Mouse (Mus musculus) retina, postnatal 1 day (tissue): ENCODE results near the gene Rhob.
A peak's percentile ranks its signal among the peaks of the same experiment; 100 is the strongest.
"Not testable (repeated sequence)": the region's sequence is repeated elsewhere in the genome, so short reads cannot be mapped to it uniquely, and the experiment has no call there.

ENCODE experiments used
- DNase-seq: peaks from one replicate; pipeline ENCODE4 v3.0.0-alpha.2; 2012

The Rhob gene

DNA sequence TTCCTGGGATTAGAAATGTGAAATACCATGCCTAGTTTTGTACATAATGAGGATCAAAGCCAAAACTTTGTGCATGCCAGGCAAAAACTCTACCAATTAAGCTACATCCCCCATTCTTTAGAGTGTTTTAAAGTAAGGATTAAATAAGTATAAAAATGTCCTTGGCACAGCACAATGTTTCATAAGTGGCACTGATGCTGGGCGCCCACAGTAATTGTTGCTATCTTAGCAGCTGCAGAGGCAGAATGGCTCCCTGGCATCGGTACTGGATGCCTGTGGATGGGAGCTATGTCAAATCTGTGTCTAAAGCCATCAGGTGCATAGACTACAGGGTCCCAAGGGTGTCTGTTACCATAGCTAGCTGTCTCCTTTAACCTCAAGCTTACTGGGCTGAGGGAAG, 28.8 kb downstream of the Rhob start:
- no peak for DNase-seq

DNA sequence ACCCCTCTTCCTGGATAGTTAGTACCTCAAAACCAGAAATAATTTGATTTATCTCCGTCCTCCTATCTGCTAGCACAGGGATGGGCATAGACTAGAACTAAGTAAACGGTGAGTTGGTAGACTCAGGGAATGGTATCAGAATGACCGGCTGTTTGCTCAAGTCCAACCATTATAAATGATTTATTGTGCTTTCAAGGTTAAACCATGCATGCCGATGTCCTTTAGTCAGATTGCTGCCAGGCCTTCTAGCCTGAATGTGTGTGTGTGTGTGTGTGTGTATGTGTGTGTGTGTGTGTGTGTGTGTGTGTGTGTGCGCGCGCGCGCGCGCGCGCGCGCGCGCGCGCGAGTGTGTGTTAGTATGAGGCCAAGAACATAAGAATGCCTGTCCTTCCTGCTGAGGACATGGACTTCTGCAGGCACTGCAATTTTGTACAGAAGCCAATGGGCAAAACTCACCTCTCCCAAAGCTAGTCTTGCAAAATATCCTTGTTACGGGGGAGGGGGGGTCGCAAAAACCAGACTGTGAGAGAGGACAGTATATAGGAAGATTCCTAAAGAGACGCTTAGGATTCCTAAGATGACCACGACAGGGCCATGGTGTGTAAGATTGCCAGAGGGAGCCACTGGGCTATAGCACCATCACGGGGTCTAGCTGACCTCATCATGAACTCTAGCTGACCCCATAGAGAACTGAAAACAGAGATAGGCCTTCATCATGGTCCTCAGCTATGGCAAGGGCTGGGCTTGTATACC, 29.9 kb downstream of the Rhob start:
- no peak for DNase-seq

DNA sequence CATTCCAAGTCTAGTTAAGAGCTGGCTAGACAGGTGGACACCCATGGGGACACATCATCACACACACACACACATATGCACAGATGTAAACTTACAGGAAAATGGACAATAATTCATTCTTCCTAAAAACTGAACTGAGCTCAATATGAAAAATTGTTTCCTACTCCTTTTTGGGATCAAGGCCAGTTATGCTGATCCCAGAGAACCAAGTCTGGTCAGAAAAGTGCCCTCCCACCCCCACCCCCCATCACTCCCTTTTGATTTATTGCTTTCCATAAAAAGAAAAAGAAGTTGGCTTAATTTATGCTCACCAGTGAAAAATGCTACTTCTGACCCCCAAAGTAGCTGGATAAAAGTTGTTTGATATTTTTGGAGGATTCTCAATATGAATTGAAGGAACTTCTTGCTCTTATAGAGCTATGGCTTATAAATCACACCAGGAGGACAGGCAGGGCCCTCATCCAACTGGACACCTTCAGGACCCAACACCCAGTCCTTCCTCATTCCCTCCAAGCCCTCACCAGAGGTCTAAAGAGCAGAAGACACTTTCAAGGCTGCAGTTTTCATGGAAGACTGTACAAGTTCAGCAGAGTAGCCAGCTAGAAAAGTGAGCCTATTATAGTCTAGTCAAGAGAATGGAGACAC, 31.5 kb downstream of the Rhob start:
- DNase-seq: no peak

DNA sequence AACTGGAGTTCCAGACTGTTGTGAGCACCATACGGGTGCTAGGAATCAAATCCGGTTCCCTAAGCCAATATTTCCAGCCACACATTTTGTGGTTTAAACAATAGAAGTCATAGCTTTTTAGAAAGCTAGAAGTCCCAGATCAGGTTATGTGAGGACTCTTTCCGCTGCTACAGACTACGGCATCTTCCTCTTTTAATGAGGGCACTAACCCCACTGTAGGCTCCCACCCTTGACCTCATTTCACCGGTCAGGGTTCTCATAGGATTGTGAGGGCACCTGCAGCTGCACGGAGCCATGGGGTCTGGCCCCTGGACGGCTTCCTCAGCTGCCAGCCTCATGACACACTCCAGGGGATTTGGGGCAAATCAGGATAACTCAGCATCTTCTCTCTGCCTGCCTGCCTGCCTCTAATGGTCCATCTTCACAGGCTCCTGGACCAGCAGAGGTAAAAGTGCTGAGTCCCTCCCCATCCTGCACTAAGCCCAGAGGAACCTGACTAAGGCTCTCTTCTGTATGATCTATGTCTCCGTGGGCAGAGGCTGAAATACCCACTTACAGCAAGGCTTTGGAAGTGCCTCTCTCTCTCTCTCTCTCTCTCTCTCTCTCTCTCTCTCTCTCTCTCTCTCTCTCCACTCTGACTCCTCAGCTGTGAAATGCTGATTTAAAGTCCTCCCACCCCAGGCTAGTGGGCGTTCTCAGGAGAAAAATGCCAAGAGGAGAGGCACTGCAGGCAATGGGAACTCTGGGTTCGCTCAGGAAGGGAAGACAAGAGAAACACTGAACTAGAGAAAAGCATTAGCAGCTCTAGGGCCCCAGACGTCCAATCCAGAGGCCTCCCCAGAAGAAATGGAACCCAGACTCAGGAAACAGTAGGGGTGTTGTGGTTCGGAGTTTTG, 32.5 kb downstream of the Rhob start:
- DNase-seq: peak; percentile 40

DNA sequence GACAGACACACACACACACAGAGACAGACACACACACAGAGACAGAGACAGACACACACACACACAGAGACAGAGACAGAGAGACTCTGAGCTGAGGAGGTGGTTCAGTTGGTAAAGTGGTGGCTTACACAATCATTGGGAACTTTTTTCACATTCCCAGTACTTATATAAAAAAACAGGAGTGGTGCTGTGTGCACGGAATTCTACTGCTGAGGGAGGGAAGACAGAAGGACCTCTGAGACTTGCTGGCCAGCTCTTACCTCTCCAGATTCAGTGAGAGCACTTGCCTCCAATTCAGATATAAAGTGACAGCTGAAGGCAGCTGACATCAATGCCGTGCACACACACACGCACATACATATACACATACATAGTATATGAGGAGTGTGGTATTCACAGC, 34.1 kb downstream of the Rhob start:
- no peak for DNase-seq

DNA sequence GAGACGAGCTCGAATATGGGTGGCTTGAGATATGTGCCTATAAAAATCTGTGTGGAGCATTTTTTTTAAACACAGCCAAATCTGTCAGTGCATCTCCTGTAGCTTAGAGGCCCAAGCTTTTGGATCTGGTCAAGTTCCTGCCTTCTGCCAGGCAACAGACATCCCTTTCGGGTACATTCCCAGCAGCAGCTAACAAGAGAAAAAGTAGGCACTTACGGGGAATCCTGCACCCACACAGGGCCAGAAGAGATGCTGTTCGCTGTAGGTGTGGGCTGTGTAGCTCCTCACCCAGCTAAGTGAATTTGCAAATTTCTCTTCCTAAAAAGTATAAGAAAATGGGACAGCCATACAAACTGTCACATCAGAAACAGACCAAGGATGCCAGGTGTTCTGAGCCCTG, 34.8 kb downstream of the Rhob start:
- no peak for DNase-seq

DNA sequence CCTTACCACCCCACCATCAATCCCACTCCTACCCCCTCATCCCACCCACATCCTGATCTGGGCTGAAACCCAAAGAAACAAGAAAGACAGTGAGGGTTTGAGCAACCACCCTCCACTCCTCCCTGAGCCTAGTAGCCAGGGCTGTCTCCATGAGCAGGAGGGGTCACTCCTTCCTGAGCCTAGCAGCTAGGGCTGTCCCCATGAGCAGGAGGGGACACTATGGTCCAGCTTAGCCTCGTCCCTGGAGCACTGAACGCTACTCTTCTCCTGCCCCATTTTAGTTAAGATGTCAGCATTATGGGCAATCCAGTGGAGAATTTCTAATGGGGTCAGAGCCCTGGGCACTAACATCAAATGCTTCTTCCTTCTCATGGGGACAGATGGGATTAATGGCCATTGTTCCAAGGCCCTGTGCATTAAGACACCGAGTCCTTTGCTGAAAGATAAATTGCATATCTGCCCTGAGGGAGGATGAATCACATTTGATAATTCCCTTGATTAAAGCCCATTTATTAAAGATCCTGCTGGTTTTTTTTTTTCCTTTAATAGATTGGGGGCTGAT, 36.1 kb downstream of the Rhob start:
- peak; percentile 58 for DNase-seq

DNA sequence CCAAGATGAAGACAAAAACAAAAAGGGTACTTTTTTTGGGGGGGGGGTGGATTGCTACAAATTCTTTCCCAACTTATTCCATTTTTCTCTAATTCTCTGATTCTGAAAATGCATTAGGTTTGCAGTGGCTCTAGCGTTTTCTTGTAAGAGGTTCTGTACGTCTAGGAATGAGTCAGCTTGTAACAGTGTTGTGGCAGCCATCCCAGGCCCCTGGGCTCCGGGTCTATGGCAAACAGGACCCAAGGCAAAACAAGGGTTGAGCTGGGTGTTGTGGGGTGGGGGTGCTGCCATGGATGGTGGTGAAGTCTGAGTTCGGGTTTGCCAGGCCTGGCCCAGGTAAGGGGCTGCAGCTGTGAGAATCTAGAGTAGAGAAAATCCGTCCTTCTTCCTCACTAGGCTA, 37.3 kb downstream of the Rhob start:
- no peak for DNase-seq

DNA sequence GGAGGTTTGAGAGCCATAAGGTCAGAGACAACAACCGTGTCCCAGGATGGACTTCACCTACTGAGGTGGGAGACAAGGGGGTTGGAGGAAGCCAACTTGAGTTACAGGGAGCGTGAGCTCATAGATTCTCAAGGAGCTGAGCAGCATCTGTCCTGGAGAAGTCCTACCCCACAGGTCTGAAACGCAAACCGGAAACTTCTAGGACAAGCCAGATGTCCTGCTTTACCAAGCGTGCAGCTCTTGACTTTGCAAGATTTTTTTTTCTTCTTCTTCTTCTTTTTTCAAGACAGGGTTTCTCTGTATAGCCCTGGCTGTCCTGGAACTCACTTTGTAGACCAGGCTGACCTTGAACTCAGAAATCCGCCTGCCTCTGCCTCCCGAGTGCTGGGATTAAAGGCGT, 38.2 kb downstream of the Rhob start:
- DNase-seq: not testable (repeated sequence)

DNA sequence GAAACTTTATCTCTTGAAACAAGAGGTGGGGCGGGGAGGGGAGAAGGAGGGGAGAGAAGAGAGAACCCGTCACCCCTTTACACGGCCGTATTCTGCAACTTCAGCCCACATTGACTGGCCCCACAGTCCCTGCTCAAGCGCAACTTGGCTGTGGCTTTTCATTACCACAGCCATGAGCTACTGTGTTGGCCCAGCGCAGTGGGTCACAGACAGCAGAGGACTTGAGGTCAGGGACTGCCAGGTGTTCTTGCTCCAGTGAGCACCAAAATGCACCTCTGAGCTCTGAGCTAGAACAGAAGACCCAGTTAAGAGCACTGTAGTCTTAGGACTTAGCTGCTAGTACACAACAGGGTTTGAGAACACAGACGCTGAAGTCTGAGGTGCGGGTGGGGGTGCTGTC, 41.4 kb downstream of the Rhob start:
- no peak for DNase-seq

DNA sequence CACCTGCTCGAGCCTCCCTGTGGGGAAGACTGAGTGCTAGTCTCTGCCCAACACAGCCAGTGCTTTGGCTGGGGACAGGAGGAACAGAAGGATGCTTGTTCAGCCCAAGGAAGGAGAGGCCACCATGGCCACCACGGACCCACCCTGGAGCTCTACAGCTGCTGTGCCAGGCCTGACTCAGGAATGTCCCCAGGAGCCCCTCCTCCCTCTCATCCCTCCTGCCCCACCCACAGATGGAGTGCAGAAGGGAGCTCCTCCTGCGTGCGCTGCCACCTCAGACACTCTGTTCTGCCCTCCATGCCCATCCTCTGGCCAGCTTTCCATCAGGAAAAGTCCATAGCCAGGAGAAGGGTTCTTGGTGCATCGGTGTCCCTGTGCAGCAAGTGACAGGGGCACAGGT, 42.8 kb downstream of the Rhob start:
- DNase-seq: no peak

DNA sequence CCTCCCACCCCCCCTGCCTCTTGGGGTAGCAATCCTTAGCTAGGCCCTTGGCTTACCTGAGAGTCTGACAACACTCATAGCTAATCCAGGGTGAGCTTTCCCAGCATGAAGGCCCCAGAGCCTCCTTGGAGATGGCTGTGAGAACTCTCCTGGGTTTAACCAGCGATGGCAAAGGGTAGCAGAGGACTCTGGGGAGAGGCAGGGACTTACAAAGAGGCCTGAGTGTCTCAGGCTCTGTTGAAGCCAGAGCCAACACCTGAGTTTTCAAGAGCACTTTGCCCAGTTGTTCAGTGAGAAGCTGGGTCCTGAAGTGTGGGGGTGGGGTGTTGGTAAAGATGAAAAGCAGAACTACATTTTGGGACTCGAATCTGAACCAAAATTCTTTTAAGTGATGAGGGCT, 44.8 kb downstream of the Rhob start:
- no peak for DNase-seq

DNA sequence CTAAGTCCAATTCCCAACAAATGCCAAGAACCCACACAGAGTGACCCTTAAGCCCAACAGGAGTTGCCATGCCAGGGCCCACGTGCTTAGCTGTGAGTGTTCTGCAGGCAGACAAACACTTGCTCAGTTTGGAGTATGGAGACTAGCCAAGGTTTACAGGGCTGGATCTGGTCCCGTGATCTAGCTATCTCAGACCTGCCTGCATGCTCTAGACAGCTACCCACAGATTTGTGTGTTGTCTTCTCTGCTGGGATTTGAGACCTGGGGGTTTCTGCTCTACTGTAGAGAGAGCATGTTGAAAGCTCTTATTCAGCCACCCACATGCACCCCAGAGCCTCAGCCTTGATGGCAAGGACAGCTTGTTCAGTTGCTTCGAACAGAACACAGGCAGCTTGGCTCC, 45.3 kb downstream of the Rhob start:
- DNase-seq: no peak

DNA sequence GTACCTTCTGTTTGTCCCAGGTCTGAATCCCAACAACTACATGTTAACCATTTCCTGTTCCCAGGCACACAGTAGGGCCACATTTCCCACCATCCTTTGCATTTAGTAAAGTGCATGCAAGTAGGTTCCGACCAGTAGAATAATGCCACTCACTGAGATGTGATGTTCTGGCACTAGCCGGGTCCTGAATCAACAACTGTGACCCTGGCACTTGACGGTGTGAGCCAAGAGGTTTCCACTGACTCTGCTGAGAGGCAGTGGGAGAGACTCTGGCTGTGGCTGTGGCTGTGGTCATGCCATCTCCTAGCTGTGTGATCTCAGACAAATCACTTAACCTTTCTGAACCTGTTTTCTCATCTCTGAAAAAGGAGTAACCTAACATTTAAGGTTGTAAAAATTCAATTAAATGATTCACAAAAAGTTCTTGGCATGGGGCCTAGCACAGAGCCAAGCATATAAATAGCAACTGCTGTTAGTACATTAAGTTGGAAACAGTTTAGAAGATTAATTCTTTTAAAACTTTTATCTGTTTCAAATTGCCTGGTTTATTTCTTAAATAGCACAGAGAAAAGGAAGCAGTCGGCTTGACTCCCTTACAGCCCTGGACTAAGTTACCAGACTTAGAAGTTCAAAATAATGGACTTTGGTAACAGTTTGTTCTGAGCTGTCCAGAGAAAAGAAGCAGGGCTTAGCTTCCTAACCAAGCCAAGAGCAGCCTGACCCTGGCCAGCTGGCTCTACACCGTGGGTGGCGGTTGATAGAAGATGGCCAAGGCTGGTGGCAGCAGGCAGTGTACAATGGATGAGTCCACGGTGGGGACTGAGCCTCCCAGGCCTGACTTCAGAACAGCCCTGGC, 46.8 kb downstream of the Rhob start:
- no peak for DNase-seq

DNA sequence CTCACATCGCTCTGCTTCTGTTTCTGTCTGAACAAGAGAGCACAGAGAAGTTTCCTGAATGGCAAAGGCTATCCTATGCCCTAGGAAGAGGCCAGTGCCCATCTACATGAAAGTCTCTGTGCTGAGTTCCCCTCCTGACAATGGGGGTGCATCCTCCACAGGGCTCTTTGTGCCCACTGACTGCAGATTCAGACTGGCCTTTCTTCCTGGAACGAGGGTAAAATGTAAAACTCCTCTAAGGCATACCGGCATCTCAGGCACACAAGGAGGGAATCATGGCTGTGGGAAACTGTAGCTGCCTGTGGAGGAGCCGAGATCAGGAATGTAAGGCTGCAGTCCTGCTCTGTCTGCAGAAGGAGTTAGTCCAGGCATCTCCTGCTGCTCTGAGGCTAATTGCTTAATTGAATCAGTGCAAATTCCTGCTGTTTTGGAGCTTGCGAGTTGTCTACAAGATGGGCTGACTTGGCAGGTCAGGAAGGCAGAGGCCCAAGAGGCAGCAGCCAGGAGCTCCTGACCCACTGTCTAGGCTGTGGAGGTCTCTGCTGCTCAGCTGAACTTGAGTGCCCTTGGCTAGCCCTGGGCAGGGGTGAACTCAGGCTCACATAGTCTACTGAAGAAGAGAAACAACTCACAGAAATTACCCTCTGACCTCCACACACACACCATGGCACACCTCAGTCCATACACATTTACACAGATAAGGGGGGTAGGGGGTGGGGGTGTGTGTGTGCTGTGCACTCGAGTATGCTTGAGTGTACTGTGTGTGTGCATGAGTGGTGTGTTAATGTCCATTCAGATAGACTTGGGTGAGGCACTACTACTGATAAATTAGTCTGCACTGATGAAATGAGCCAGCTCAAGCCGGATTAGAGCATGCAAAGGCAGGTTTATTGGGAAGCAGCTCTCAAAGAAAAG, 48.0 kb downstream of the Rhob start:
- DNase-seq: peak; percentile 37

DNA sequence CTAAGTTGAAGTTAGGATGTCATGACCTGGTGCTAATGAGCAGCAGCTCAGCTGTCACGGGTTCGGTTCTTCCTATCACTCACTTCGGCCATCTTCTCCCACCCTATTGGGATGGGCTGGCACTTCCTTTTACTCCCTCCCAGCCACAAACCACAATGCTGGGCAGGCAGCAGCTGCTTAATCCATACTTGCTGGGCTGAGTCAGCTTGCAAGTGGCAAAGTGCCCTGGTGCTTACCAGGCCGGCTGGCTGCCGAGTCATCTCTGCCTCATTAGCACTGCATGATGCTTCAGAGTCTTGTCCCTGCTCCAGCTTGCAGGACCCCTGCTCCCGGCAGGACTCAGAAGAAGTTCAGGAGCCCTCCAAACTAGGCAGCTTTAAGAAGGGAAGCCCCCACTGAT, 49.2 kb downstream of the Rhob start:
- peak; percentile 48 for DNase-seq

DNA sequence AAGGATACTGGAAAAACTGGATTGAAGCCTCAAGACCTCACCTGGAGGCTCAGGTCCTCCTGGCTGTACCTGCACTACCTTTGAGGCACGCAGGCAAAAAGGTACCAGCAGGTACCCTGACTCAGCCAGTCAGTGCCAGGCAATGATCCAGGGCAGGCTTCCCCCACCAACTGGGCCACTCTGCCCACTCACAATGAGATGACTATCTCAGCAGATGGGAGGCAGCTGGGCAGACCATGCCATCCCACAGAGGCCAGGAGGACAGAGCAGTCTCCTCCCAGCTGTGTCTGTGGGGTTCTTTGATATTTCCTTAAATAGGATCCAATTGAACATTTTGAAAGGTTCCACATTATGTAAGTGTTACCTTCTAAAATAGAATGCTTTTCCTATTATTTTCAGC, 49.8 kb downstream of the Rhob start:
- no peak for DNase-seq
